Mouse (Mus musculus) G1E (cell line): Measurements from ENCODE around the gene Myo10. TPM values are rescaled to one million over a fixed set of nuclear protein-coding genes. Genes with fewer than 3 reads are reported as not detected.

ENCODE experiments used
- ATAC-seq: 2 replicates; pipeline ENCODE4 v1.8.0; 2016; ENCODE audit warnings: mild to moderate bottlenecking; ENCODE audit not compliant: insufficient number of reproducible peaks, poor library complexity, low FRiP score, severe bottlenecking; ENCODE audit errors: extremely low read depth
- DNase-seq: peaks from one replicate; pipeline ENCODE4 v3.0.0; 2012; ENCODE audit warnings: low spot score
- H3K27me3 ChIP-seq: 2 replicates; pipeline ENCODE4 v1.6.1; 2012; ENCODE audit warnings: mild to moderate bottlenecking, low read length, inconsistent platforms; ENCODE audit not compliant: insufficient read depth
- H3K36me3 ChIP-seq: replicated peaks from 2 replicates; pipeline ENCODE3; 2012; ENCODE audit warnings: mild to moderate bottlenecking, inconsistent platforms
- H3K4me1 ChIP-seq: 2 replicates; pipeline ENCODE4 v1.6.1; 2012; ENCODE audit warnings: low read depth, low read length, inconsistent platforms, mixed read lengths; ENCODE audit not compliant: insufficient read depth
- H3K4me3 ChIP-seq: 2 replicates; pipeline ENCODE4 v1.5.1; 2012; ENCODE audit warnings: low read depth, mild to moderate bottlenecking, inconsistent platforms, low read length, moderate library complexity, mixed read lengths
- H3K9me3 ChIP-seq: replicated peaks from 2 replicates; pipeline ENCODE4 v1.6.1; 2012; ENCODE audit warnings: inconsistent platforms
- CTCF ChIP-seq: IDR thresholded peaks from 2 replicates; pipeline ENCODE4 v1.5.1; 2012; ENCODE audit warnings: low read depth, low read length, inconsistent platforms, mixed read lengths
- GATA1 ChIP-seq: IDR thresholded peaks from 2 replicates; pipeline ENCODE4 v1.6.1; 2012; ENCODE audit warnings: borderline replicate concordance, low read length, inconsistent platforms, mixed read lengths
- GATA2 ChIP-seq: IDR thresholded peaks from 2 replicates; pipeline ENCODE4 v1.6.1; 2012; ENCODE audit warnings: low read depth, low read length, inconsistent platforms, borderline replicate concordance
- POLR2AphosphoS5 ChIP-seq: IDR thresholded peaks from 2 replicates; pipeline ENCODE4 v1.6.1; 2012; ENCODE audit warnings: low read depth, low read length, inconsistent platforms; ENCODE audit not compliant: insufficient replicate concordance
- TAL1 ChIP-seq: conservative IDR thresholded peaks from 2 replicates; pipeline ENCODE4 v1.6.1; 2012; ENCODE audit warnings: low read depth, low read length, inconsistent platforms, mixed read lengths
- polyA plus RNA-seq: library from polyadenylated mRNA; stranded (reverse); fragments of >175 nt; gene quantifications from 2 replicates; pipeline ENCODE4 v1.2.3, GENCODE M21; 2012
- total RNA-seq, 2 experiments: library from RNA; stranded (forward) in 1 of 2; stranded (reverse) in 1 of 2; fragments of 200-1000 nt in 1 of 2; fragments of >200 nt in 1 of 2; fragmentation: Nextera tagmentation in 1 of 2; gene quantifications; 2 replicates each; pipeline ENCODE4 v1.2.3; 2014 to 2017

The Myo10 gene
- total and polyA plus RNA-seq, 3 experiments = 0.11 to 1.7 TPM; not detected in 1

DNA sequence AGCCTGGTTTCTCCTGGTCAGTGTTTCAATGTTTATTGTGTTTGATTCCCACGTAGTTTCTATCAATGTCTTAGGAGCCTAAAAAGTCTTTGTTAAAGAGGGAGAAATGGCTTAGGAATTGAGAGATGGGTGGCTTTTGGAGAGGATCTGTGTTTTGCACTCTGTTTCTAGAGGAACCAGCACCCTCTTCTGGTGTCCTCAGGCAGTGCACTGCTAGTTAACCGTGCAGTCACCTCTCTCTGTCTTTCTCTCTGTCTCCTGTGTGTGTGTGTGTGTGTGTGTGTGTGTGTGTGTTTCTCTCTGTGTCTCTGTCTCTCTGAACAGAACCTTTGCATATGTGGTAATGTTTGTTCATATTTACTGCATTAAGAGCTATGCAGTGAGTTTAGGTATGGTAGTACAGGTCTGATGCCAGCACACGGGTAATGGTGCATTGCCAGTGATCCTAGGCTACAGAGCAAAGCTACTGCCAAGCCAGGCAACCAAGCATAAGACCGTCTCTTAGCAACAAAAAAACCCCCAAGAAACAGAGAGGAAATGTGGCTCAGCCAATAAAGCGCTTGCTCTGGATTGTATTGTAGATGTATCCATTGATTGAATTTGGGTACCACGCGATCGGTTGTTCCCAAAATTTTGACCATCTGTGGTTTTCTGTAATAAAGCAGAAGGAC, 110.6 kb downstream of the Myo10 start:
- Histone ChIP-seq H3K9me3 (peaks cover 38% of the 10 kb centered on the region), H3K36me3 (no peaks in the 10 kb centered on the region), H3K27me3 (no peaks in the 10 kb centered on the region), H3K4me3 (no peak overlapping the region), H3K4me1 (no peaks in the 10 kb centered on the region)
- ATAC-seq (no peak), DNase-seq (no peak)
- TF ChIP-seq POLR2AphosphoS5 = no peak
- TF ChIP-seq TAL1 = no peak

DNA sequence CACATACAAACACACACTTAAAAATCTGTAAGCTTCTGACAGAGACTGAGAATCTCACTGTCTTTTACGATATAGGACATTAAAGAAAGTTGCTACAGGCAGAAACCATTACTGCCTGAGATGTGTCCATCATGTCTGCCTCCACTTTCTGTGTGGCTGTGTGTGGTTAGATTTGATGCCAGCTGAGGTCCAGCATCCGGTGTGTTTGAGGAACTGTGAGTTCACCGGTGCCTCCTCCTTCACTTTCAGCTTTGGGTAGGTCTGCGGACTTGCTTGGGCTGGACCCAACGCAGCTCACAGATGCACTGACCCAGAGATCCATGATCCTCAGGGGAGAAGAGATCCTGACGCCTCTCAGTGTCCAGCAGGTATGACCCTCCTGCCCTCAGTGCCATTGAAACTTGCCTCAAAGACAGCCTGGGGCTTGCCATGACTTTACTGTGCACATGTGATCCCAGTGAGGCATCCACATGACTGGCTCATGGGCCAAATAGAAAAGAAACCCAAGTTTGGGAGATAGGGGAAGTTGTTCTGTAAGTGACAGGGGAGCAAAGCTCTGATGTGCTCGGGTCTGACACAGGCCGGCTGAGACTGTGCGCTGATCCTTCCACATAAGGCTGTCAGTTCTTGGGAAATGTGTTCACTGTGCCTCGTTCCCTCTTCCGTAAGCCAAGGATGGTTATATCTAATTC, 111.6 kb downstream of the Myo10 start:
- DNase-seq = no peak
- Histone ChIP-seq H3K36me3 (no peaks in the 10 kb centered on the region), H3K4me3 (no peak overlapping the region), H3K9me3 (peaks cover 38% of the 10 kb centered on the region), H3K27me3 (no peaks in the 10 kb centered on the region), H3K4me1 (no peaks in the 10 kb centered on the region)
- no peak for ATAC-seq
- TF ChIP-seq GATA2 (no peak), POLR2AphosphoS5 (no peak), CTCF (no peak), GATA1 (no peak)

DNA sequence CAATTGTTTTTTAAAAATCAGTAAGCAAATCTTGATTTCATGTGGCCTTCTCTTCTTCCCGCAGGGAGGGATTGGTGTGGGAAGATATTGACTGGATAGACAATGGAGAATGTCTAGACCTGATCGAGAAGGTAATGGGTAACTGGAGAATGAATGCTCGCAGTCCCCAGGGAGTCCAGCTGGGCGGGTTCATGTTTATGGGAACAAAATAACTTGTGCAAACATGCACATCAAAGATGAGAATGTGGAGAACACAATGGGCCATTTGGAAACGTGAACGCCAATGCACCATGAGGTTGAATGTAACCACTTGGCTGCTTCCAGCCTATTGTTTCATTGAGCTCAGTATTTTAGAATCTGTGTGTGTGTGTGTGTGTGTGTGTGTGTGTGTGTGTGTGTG, 114.2 kb downstream of the Myo10 start:
- Histone ChIP-seq H3K4me1 (no peaks in the 10 kb centered on the region), H3K36me3 (no peaks in the 10 kb centered on the region), H3K27me3 (no peaks in the 10 kb centered on the region), H3K9me3 (peaks cover 42% of the 10 kb centered on the region), H3K4me3 (no peak overlapping the region)
- DNase-seq (no peak), ATAC-seq (no peak)
- TF ChIP-seq CTCF (no peak), GATA1 (no peak), POLR2AphosphoS5 (no peak), TAL1 (no peak), GATA2 (no peak)

- Histone ChIP-seq H3K27me3 (no peaks in the 10 kb centered on the region), H3K9me3 (peaks cover 36% of the 10 kb centered on the region), H3K4me3 (no peak overlapping the region), H3K36me3 (no peaks in the 10 kb centered on the region), H3K4me1 (no peaks in the 10 kb centered on the region)
- ATAC-seq (no peak), DNase-seq (no peak)
- no peak for TF ChIP-seq CTCF
- TF ChIP-seq GATA1 = no peak
- TF ChIP-seq GATA2 = no peak
- no peak for TF ChIP-seq TAL1
- no peak for TF ChIP-seq POLR2AphosphoS5
These were observed 117.9 kb downstream of the Myo10 start for GRCm38 (mm10) chr15:25740271-25740670.

GRCm38 (mm10) chr15:25742196-25742595, 119.9 kb downstream of the Myo10 start:
- Histone ChIP-seq H3K9me3 (peaks cover 38% of the 10 kb centered on the region), H3K4me3 (no peak overlapping the region), H3K36me3 (no peaks in the 10 kb centered on the region), H3K4me1 (no peaks in the 10 kb centered on the region), H3K27me3 (no peaks in the 10 kb centered on the region)
- no peak for DNase-seq
- TF ChIP-seq TAL1 = no peak
- no peak for TF ChIP-seq POLR2AphosphoS5
- no peak for TF ChIP-seq GATA1
- TF ChIP-seq CTCF = no peak
- no peak for TF ChIP-seq GATA2
- ATAC-seq = no peak

GRCm38 (mm10) chr15:25751510-25751909, 129.2 kb downstream of the Myo10 start:
- Histone ChIP-seq H3K27me3 (no peaks in the 10 kb centered on the region), H3K36me3 (no peaks in the 10 kb centered on the region), H3K9me3 (peaks cover 35% of the 10 kb centered on the region), H3K4me3 (no peak overlapping the region), H3K4me1 (no peaks in the 10 kb centered on the region)
- DNase-seq = no peak
- TF ChIP-seq POLR2AphosphoS5 = no peak
- ATAC-seq = no peak

DNA sequence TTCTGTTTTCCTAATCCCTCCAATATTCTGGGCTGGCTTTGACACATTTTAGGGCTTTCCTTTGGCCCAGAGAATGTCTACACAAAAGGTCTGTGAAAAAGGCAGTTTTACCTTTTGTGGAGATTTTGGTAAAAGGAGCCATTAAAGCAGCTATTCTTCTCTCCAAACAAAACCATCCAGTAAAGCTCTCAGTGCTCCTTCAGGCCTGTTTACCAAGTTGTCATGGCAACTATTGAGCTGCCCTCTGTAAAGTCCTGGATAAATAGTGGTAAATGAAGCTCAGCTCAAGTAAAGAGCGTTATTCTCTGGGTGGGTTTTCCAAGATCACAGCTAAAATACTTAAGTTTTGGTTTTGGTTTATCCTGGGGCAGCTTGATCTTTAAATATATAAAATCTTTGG, 130.3 kb downstream of the Myo10 start:
- no peak for DNase-seq
- TF ChIP-seq POLR2AphosphoS5 = no peak
- no peak for TF ChIP-seq GATA2
- TF ChIP-seq GATA1 = no peak
- no peak for TF ChIP-seq TAL1
- no peak for TF ChIP-seq CTCF
- Histone ChIP-seq H3K27me3 (no peaks in the 10 kb centered on the region), H3K9me3 (peaks cover 33% of the 10 kb centered on the region), H3K4me1 (no peaks in the 10 kb centered on the region), H3K36me3 (no peaks in the 10 kb centered on the region), H3K4me3 (no peak overlapping the region)
- no peak for ATAC-seq
